ENCODE assay signal across 20 mouse cellular contexts in genomic region chr6:88937214-88937549, GRCm38 (mm10). TPM values are rescaled to one million over a fixed set of nuclear protein-coding genes. Genes with fewer than 3 reads are reported as not detected.
A peak's percentile ranks its signal among the peaks of the same experiment; 100 is the strongest.
DNase-seq lines count a peak whose midpoint lies in the region; ATAC-seq lines count a peak whose summit lies in the region.
"Had no signal": no experiment of that assay in that cellular context is flagged by ENCODE, and none has a peak within 500 bp of the region (broad histone marks: within the 10 kb centered on the region; RNA-seq: fewer than 3 reads in every experiment).

No protein-coding gene starts in this region.

- WGBS in forebrain, embryonic 10.5 days = 22% methylated on average over 4 of the region's 4 CpGs
- WGBS in forebrain, embryonic 16.5 days = 41% methylated on average over 4 of the region's 4 CpGs
- WGBS in hindbrain, embryonic 11.5 days = 23% methylated on average over 4 of the region's 4 CpGs
- WGBS in hindbrain, embryonic 14.5 days = 32% methylated on average over 4 of the region's 4 CpGs
- 17% methylated on average over 4 of the region's 4 CpGs for WGBS in midbrain, embryonic 12.5 days
- 70% methylated on average over 4 of the region's 4 CpGs for WGBS in kidney, embryonic 16.5 days

- H3K9me3 ChIP-seq in forebrain, embryonic 10.5 days = no peaks in the 10 kb centered on the region
- H3K9me3 ChIP-seq in forebrain, embryonic 16.5 days (ENCODE audit: control insufficient read depth, low read length) = no peaks in the 10 kb centered on the region
- H3K9me3 ChIP-seq in hindbrain, embryonic 11.5 days (ENCODE audit: control insufficient read depth, low read length) = no peaks in the 10 kb centered on the region
- no peaks in the 10 kb centered on the region for H3K9me3 ChIP-seq in hindbrain, embryonic 14.5 days (ENCODE audit: control insufficient read depth, low read length)
- H3K9me3 ChIP-seq in midbrain, embryonic 12.5 days = no peaks in the 10 kb centered on the region
- no peaks in the 10 kb centered on the region for H3K9me3 ChIP-seq in kidney, embryonic 16.5 days (ENCODE audit: low read length)
- H3K9me3 ChIP-seq: heart, embryonic 13.5 days; intestine, embryonic 15.5 days; limb, embryonic 13.5 days; liver, embryonic 13.5 days had no signal

- peaks cover 88% of the 10 kb centered on the region for H3K4me1 ChIP-seq in forebrain, embryonic 10.5 days
- peaks cover 48% of the 10 kb centered on the region for H3K4me1 ChIP-seq in forebrain, embryonic 16.5 days (replicated peaks; ENCODE audit: control insufficient read depth, insufficient read depth, low read length)
- peaks cover 51% of the 10 kb centered on the region for H3K4me1 ChIP-seq in hindbrain, embryonic 11.5 days (replicated peaks; ENCODE audit: control insufficient read depth, insufficient read depth, low read length)
- peaks cover 73% of the 10 kb centered on the region for H3K4me1 ChIP-seq in hindbrain, embryonic 14.5 days (replicated peaks; ENCODE audit: control insufficient read depth, insufficient read depth, low read length)
- peaks cover 81% of the 10 kb centered on the region for H3K4me1 ChIP-seq in midbrain, embryonic 12.5 days
- H3K4me1 ChIP-seq in kidney, embryonic 16.5 days (ENCODE audit: insufficient read depth, low read length) = peaks cover 11% of the 10 kb centered on the region

- no peak overlapping the region for H3K4me2 ChIP-seq in forebrain, embryonic 16.5 days (ENCODE audit: low read length)
- no peak overlapping the region for H3K4me2 ChIP-seq in hindbrain, embryonic 11.5 days (replicated peaks; ENCODE audit: low read depth, low read length)
- H3K4me2 ChIP-seq in hindbrain, embryonic 14.5 days (replicated peaks) = no peak overlapping the region
- 0 out of 2 replicates have a peak overlapping the region, but pooled peaks have one; percentile 10 for H3K4me2 ChIP-seq in midbrain, embryonic 12.5 days (replicated peaks)
- no peak overlapping the region for H3K4me2 ChIP-seq in kidney, embryonic 16.5 days (replicated peaks; ENCODE audit: low read depth, low read length)
- H3K4me2 ChIP-seq: heart, embryonic 13.5 days; intestine, embryonic 15.5 days; limb, embryonic 13.5 days; liver, embryonic 13.5 days; lung, embryonic 14.5 days had no signal

- H3K27me3 ChIP-seq in forebrain, embryonic 10.5 days (ENCODE audit: poor library complexity, severe bottlenecking) = peaks cover 71% of the 10 kb centered on the region
- peaks cover 9% of the 10 kb centered on the region for H3K27me3 ChIP-seq in forebrain, embryonic 16.5 days (replicated peaks; ENCODE audit: control insufficient read depth, insufficient read depth, low read length)
- H3K27me3 ChIP-seq in hindbrain, embryonic 11.5 days (ENCODE audit: control insufficient read depth, insufficient read depth, low read length) = no peaks in the 10 kb centered on the region
- H3K27me3 ChIP-seq in hindbrain, embryonic 14.5 days (ENCODE audit: control insufficient read depth, insufficient read depth, low read length) = no peaks in the 10 kb centered on the region
- H3K27me3 ChIP-seq in midbrain, embryonic 12.5 days = peaks cover 26% of the 10 kb centered on the region
- no peaks in the 10 kb centered on the region for H3K27me3 ChIP-seq in kidney, embryonic 16.5 days (ENCODE audit: insufficient read depth, low read length)
- H3K27me3 ChIP-seq: intestine, embryonic 15.5 days; limb, embryonic 13.5 days had no signal

- H3K27ac ChIP-seq in forebrain, embryonic 10.5 days = peak overlapping the region; percentile 83; the same call in 1 of the 2 replicates
- no peak overlapping the region for H3K27ac ChIP-seq in forebrain, embryonic 16.5 days (ENCODE audit: low read length)
- H3K27ac ChIP-seq in hindbrain, embryonic 11.5 days (ENCODE audit: low read depth, low read length) = peak overlapping the region; percentile 90
- no peak overlapping the region for H3K27ac ChIP-seq in hindbrain, embryonic 14.5 days
- H3K27ac ChIP-seq in midbrain, embryonic 12.5 days (replicated peaks) = peak overlapping the region; percentile 89
- H3K27ac ChIP-seq in kidney, embryonic 16.5 days (ENCODE audit: low read length) = no peak overlapping the region
- H3K27ac ChIP-seq: gastrocnemius, adult 2 months; intestine, embryonic 15.5 days; limb, embryonic 13.5 days; liver, embryonic 13.5 days had no signal

- no peak overlapping the region for H3K9ac ChIP-seq in forebrain, embryonic 16.5 days (replicated peaks; ENCODE audit: low read depth, low read length)
- H3K9ac ChIP-seq in hindbrain, embryonic 11.5 days (ENCODE audit: low read depth, low read length) = peak overlapping the region; percentile 21; the same call in 1 of the 2 replicates
- no peak overlapping the region for H3K9ac ChIP-seq in hindbrain, embryonic 14.5 days
- no peak overlapping the region; the same call in 1 of the 2 replicates for H3K9ac ChIP-seq in midbrain, embryonic 12.5 days (replicated peaks)
- no peak overlapping the region for H3K9ac ChIP-seq in kidney, embryonic 16.5 days (replicated peaks; ENCODE audit: low read length)
- H3K9ac ChIP-seq: intestine, embryonic 15.5 days; limb, embryonic 13.5 days; liver, embryonic 13.5 days; lung, embryonic 14.5 days had no signal

- ATAC-seq in forebrain, embryonic 16.5 days = no peak
- no peak for ATAC-seq in hindbrain, embryonic 11.5 days (ENCODE audit: low FRiP score)
- ATAC-seq in hindbrain, embryonic 14.5 days (ENCODE audit: low FRiP score) = no peak
- no peak for ATAC-seq in midbrain, embryonic 12.5 days (ENCODE audit: low FRiP score, low read depth)
- no peak for ATAC-seq in kidney, embryonic 16.5 days (ENCODE audit: low FRiP score, low TSS enrichment)
- ATAC-seq: intestine, embryonic 15.5 days had no signal

- no peak for DNase-seq in forebrain, embryonic 10.5 days (ENCODE audit: extremely low spot score, low spot score)
- DNase-seq in hindbrain, embryonic 11.5 days (ENCODE audit: low spot score) = no peak
- DNase-seq in hindbrain, embryonic 14.5 days (ENCODE audit: low spot score) = no peak
- DNase-seq in brain, adult 2 months (ENCODE audit: low read depth, low spot score) = peak; percentile 48
- no peak for DNase-seq in adrenal gland, postnatal 25 days
- DNase-seq: adrenal gland, adult 2 months; cerebellum, adult 11-12 months; gastrocnemius, adult 2 months; heart, postnatal 36 days; kidney, postnatal 4 days; liver, embryonic 13.5 days; lung, embryonic 14.5 days; lung, postnatal 4 days; retina, postnatal 1 day had no signal

- no peak overlapping the region for H3K4me3 ChIP-seq in forebrain, embryonic 10.5 days
- H3K4me3 ChIP-seq in forebrain, embryonic 16.5 days (replicated peaks; ENCODE audit: low read length) = no peak overlapping the region
- H3K4me3 ChIP-seq in hindbrain, embryonic 11.5 days (ENCODE audit: low read depth, low read length) = no peak overlapping the region
- H3K4me3 ChIP-seq in hindbrain, embryonic 14.5 days (replicated peaks; ENCODE audit: low read length) = no peak overlapping the region
- H3K4me3 ChIP-seq in midbrain, embryonic 12.5 days = no peak overlapping the region
- H3K4me3 ChIP-seq in kidney, embryonic 16.5 days (ENCODE audit: low read length) = no peak overlapping the region
- H3K4me3 ChIP-seq: gastrocnemius, adult 2 months; heart, embryonic 13.5 days; intestine, embryonic 15.5 days; limb, embryonic 13.5 days; liver, embryonic 13.5 days had no signal

- no peaks in the 10 kb centered on the region for H3K36me3 ChIP-seq in forebrain, embryonic 10.5 days (replicated peaks)
- no peaks in the 10 kb centered on the region for H3K36me3 ChIP-seq in forebrain, embryonic 16.5 days (ENCODE audit: control insufficient read depth, insufficient read depth)
- H3K36me3 ChIP-seq in hindbrain, embryonic 11.5 days (ENCODE audit: control insufficient read depth, insufficient read depth, low read length) = no peaks in the 10 kb centered on the region
- no peaks in the 10 kb centered on the region for H3K36me3 ChIP-seq in hindbrain, embryonic 14.5 days (replicated peaks; ENCODE audit: control insufficient read depth, insufficient read depth)
- H3K36me3 ChIP-seq in midbrain, embryonic 12.5 days = no peaks in the 10 kb centered on the region
- no peaks in the 10 kb centered on the region for H3K36me3 ChIP-seq in kidney, embryonic 16.5 days (ENCODE audit: insufficient read depth, low read length)
- H3K36me3 ChIP-seq: heart, embryonic 13.5 days; intestine, embryonic 15.5 days; limb, embryonic 13.5 days; liver, embryonic 13.5 days had no signal

RNA-seq across cellular contexts. Expression of gene Tpra1, which starts 35.1 kb away (rescaled TPM):
- polyA plus RNA-seq in forebrain, embryonic 10.5 days (2016; fragmentation: Nextera tagmentation; extraction: Ambion mirVana) = 47.9 and 51.5 TPM in 2 replicates
- 56.9 and 70.0 TPM in 2 replicates for polyA plus RNA-seq in forebrain, embryonic 16.5 days (2015; fragmentation: Nextera tagmentation; extraction: Ambion mirVana)
- polyA plus RNA-seq in hindbrain, embryonic 11.5 days (2014; fragmentation: Nextera tagmentation; extraction: Ambion mirVana) = 40.1 and 45.4 TPM in 2 replicates
- polyA plus RNA-seq in hindbrain, embryonic 14.5 days (2014; fragmentation: Nextera tagmentation; extraction: Ambion mirVana) = 45.8 and 48.5 TPM in 2 replicates
- polyA plus RNA-seq in midbrain, embryonic 12.5 days (2016; fragmentation: Nextera tagmentation; extraction: Ambion mirVana) = 53.6 and 61.7 TPM in 2 replicates
- 95.5 and 98.8 TPM in 2 replicates for polyA plus RNA-seq in kidney, embryonic 16.5 days (2015; fragmentation: Nextera tagmentation; extraction: Ambion mirVana)
- 127 and 136 TPM in 2 replicates for total RNA-seq in adrenal gland, postnatal 25 days (2021)

RNA-seq across cellular contexts. Expression of gene Mcm2, which starts 38.6 kb away (rescaled TPM):
- 305 and 322 TPM in 2 replicates for polyA plus RNA-seq in forebrain, embryonic 10.5 days (2016; fragmentation: Nextera tagmentation; extraction: Ambion mirVana)
- polyA plus RNA-seq in forebrain, embryonic 16.5 days (2015; fragmentation: Nextera tagmentation; extraction: Ambion mirVana) = 60.2 and 64.6 TPM in 2 replicates
- 146 and 191 TPM in 2 replicates for polyA plus RNA-seq in hindbrain, embryonic 11.5 days (2014; fragmentation: Nextera tagmentation; extraction: Ambion mirVana)
- 27.0 and 30.2 TPM in 2 replicates for polyA plus RNA-seq in hindbrain, embryonic 14.5 days (2014; fragmentation: Nextera tagmentation; extraction: Ambion mirVana)
- 157 and 158 TPM in 2 replicates for polyA plus RNA-seq in midbrain, embryonic 12.5 days (2016; fragmentation: Nextera tagmentation; extraction: Ambion mirVana)
- 151 and 157 TPM in 2 replicates for polyA plus RNA-seq in kidney, embryonic 16.5 days (2015; fragmentation: Nextera tagmentation; extraction: Ambion mirVana)
- 48.6 and 50.9 TPM in 2 replicates for total RNA-seq in adrenal gland, postnatal 25 days (2021)

Comparison
In these comparisons a context has a peak if more than half of its experiments do, and no peak if none do; other contexts are left out.
1. H3K27ac ChIP-seq: peak in forebrain, embryonic 10.5 days (single experiment), hindbrain, embryonic 11.5 days (single experiment) and midbrain, embryonic 12.5 days (single experiment); none in forebrain, embryonic 16.5 days (single experiment), hindbrain, embryonic 14.5 days (single experiment) and kidney, embryonic 16.5 days (single experiment).